Mouse (Mus musculus) left cerebral cortex, adult 18-20 months (tissue): ENCODE measurements at regions not wholly inside any gene's neighbourhood (a gene's known extent, or its start where the extent isn't known, plus 50 kb on each side); places are given as distances from the start of the nearest gene placed in this dataset.

Source experiments
- DNase-seq, 2 experiments: peaks; one replicate each; pipeline ENCODE4 v3.0.0; 2021 to 2022; ENCODE audit warnings: low spot score in 2 of 2, mixed read lengths in 1 of 2

GRCm38 (mm10) chr8:54330106-54330505, 199.3 kb upstream of the Asb5 start:
- no peak for DNase-seq

GRCm38 (mm10) chr8:54331883-54332282, 197.5 kb upstream of the Asb5 start:
- DNase-seq = no peak

- no peak for DNase-seq
Measured at GRCm38 (mm10) chr8:54351123-54351522, 178.3 kb upstream of the Asb5 start.

DNA sequence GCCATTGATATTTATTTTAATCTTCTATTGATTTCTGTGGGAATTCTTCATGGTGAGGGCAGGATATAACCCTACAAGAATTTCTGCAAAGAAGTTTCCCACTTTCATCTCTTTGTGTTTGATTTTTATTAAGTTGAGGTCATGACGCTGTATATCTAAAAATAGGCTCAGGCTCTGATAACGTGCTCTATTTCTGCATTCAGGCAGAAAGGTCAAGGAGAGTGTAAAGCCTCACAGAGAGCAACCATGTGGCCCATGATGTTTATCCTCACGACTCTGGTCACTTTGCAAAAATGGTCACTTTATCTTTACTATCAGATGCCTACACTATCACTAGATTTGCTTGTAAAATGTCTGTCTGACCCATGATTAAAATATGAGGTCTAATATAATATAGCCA, 167.7 kb upstream of the Asb5 start:
- no peak for DNase-seq

- DNase-seq = no peak
Measured at GRCm38 (mm10) chr8:54370501-54370900, 158.9 kb upstream of the Asb5 start.

- no peak for DNase-seq
Measured at GRCm38 (mm10) chr8:54371073-54371472, 158.3 kb upstream of the Asb5 start.

DNA sequence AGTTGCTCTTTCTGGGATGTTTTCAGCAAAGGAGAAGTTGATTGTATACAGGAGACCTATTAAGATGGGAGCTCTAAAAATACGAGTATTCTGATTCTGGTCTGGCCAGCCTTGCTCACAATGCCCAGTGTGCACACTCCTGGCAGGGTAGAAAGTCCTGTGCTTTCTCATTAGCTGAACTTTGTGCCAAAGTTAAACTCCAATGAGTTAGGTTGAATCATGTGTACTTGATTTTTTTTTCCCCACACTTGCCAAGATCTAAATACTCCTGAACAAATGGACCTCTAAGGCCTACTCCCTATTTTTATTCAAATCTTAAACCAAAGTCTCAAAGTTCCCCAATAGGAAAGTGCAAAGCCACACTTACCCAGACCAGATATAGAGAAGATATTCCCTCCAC, 156.5 kb upstream of the Asb5 start:
- no peak for DNase-seq

DNA sequence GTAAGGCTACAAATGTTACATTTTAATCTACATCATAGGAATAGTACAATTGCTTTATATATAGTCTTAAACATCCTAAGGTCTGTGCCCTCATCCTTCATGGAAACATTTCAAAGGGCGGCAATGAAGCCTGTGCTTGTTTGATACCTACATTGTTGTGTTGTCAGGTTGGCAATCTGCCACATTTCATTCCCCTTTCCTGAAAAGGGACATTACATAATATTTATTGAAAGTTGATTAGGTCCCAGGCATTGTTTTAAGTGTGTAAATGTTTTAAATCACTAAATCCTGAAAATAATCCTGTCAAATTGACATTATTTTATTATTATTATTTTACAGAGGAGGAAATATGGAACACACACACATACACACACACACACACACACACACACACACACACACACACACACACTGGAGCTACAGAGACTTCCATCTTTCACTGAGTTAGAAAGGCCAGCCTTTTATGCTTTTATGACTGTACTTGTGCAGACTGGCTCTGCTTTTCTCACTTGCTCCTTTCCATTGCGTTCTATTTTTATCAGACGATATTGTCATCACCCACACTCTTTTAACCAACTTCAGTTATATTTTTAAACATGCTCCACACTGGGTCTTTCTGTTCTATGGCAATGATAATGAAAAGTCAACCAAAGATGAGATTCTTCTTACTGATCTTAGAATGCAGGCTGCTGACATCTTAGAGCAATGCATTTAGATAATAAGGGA, 153.8 kb upstream of the Asb5 start:
- DNase-seq = no peak

DNA sequence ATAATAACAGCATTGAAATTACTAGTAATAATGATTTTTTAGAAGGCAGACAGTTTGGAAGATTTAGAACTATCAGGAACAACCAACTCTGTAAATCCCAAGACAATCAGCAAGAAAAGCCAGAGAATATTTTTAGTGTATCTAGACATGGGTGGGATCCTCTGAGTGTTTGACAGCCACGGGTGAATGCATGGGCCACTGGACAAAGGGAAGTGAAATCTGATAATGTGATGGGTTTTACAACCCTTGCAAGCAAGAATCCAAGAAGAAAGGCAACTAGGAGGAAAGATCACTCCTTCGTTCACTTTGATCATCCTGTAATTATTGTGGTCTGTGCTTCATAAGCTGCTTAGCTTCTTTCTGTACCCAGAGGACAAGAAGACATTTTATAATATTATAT, 149.2 kb upstream of the Asb5 start:
- DNase-seq = no peak

DNA sequence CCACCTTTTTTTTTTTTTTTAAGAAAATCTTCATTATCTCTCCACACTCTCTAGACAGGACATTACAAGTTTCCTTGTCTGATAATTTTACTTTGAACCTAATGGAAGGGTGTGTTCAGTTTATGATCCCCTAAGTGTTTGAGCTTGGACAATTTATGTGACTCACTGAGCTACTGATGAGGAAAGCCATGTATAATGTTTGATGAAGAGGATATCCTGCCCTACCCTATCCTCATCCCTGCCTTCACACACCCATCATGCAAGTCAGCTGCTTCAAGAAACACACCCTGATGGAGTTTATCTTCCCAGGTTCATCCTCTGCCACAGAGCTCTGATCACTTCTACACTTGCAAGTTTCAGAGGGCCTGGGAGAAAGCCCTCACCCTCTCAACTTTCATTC, 136.5 kb upstream of the Asb5 start:
- no peak for DNase-seq

- no peak for DNase-seq
Measured at GRCm38 (mm10) chr8:54393466-54394197, 135.7 kb upstream of the Asb5 start.

- DNase-seq = no peak
Measured at GRCm38 (mm10) chr8:54405723-54406122, 123.7 kb upstream of the Asb5 start.

GRCm38 (mm10) chr8:54414092-54414799, 115.1 kb upstream of the Asb5 start:
- DNase-seq = no peak

DNA sequence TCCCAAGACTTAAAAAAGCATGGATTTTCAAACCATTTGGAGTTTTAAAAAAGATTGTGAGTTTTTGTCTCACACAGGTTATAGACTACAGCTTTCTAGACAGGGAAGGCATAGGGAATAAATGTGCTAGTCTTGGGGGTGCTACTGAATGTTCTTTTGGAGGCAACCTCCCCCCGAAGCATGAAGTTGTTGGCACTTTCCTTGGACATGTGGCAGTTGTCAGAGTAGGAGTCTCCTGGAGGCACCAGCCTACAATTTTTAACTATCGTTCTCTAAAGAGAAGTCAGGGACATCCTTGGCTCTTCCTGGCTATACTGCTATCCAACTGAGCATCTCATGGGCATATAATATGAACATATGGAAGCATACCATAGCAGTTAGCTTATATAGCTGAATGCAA, 112.7 kb upstream of the Asb5 start:
- peak in 1 of 2 experiments; percentile 32 for DNase-seq

DNA sequence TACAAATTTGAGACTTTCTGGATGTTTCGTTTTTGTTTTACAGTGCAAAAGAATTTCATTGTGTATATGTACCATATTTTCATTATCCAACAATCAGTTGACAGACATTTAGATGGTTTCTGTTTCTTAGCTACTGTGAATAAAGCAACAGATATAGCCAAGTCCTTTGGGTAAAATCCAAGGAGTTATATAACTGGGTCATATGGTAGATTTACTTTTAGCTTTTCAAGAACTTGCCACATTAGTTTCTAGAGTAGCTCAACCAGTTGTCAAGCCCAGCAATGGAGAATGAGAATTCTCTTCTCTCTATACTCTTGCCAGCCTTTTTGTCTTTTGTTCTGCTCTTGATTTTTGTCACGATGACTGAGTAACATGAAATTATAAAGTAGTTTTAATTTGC, 111.3 kb upstream of the Asb5 start:
- DNase-seq = no peak

DNA sequence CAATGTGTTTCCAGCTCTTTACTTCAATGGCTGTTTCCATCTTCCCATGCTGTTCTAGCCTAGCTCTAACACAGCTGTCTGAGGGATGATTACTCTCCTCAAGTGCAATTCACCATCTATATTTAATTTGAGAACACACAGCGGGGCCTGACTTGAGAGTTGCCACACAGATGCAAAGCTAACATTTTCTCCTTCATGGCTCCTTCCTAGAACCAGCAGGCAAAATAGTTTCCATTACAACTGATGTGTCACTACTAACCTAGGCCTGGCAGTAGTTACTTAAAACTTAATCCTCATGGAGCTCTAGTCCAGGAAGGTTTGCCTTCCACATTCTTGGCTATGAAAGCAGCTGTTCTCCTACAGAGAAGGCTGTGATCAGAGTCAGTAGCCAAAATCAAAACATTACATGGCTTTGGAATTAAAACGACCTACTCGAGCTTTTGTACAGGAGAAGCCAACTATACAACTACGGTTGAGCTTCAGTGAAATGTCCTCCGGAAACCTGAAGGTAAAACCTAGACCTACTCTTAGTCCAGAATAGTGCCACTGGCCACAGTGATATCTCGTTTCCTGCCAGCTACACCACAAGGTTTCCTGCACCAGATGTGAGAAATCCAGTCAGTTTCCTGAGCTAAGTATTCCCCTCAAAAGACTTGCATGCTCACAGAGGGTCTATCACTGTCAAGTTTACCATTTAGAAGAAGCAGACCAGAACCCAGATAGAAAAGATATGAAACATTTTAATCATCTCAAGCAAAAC, 108.9 kb upstream of the Asb5 start:
- DNase-seq = no peak

DNA sequence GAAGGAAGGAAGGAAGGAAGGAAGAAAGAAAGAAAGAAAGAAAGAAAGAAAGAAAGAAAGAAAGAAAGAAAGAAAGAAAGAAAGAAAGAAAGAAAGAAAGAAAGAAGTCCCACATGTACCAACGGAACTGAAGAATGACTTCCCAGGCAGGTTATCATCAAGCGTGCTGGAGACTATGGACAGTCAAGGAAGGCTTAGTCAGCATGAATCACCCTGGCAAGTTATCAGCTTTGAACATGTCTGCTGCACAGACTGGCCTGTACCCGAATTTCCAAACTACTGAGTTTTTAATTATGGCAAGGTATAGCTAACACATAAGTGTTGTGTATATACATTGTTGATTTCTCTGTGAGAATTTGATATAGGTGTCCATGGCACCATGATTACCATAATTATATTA, 104.3 kb upstream of the Asb5 start:
- DNase-seq = no peak

GRCm38 (mm10) chr8:54435694-54436093, 93.7 kb upstream of the Asb5 start:
- no peak for DNase-seq

DNA sequence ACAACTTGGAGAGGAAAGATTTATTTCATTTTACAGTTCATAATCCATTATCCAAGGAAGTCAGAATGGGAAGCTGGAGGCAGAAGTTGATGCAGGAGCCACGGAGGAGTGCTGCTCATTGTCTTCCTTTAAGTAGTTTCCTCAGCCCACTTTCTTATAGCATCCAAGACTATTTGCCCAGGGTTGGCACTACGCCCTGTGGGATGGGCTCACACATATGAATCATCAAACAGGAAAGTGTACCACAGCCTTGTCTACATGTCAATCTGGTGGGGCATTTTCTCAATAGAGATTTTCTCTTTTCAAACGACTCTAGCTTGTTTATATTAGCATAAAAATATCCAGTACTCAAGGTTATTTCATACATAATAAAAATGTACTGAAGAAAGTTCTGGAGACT, 88.2 kb upstream of the Asb5 start:
- DNase-seq = no peak

DNA sequence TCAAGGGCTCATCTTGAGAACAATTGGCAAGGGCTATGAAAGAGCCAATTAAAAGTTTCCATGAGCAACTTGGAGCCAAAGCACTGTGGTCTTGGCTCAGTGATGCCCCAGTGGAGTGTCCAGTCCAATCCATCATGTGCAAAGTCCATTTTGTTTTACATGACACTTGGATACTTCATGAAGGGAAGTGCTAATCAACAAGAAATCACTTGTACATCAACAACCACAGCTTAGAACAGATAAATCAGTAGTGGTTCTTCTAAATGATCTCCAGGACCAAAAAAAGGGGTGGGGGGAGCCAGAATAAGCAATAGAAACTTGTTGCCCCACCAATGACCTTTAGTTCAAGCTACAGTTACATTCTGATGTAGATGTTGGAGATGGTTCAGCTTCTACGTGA, 87.0 kb upstream of the Asb5 start:
- no peak for DNase-seq

DNA sequence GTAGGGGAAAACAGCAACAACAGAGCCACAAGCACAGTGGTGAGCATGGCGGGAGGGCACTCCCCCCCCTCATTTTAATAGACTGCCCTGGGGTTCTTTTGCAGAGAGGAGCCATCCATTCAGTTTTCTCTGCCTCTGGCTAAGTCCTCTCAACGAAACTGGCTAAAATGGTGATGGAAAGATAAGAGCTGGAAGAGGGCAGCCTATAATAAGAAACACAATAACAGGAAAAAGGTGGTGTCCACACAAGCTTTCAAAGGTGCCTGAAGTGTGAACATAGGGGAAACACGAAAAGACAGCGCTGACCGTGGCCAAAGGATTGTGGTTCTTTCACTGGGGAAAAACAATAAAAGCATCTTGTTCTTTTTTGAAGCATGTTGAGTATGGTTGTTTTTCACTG, 83.0 kb upstream of the Asb5 start:
- no peak for DNase-seq

GRCm38 (mm10) chr8:54449811-54450210, 79.6 kb upstream of the Asb5 start:
- DNase-seq = no peak
